Mouse (Mus musculus) layer of hippocampus, adult 8-10 months (tissue): ENCODE data around the gene Trim14. TPM values are rescaled to one million over a fixed set of nuclear protein-coding genes. Genes with fewer than 3 reads are reported as not detected.

ENCODE experiments used
- DNase-seq, 2 experiments: peaks; one replicate each; pipeline ENCODE4 v3.0.0; 2022; ENCODE audit warnings: low spot score in 2 of 2
- total RNA-seq, 4 experiments: library from RNA; stranded (reverse); gene quantifications; 2 replicates each; pipeline ENCODE4 v1.2.4; 2022

Trim14 gene
- total RNA-seq, 4 experiments from 2014 or later, result 0.89 to 2.3 (median 1.8) TPM

DNA sequence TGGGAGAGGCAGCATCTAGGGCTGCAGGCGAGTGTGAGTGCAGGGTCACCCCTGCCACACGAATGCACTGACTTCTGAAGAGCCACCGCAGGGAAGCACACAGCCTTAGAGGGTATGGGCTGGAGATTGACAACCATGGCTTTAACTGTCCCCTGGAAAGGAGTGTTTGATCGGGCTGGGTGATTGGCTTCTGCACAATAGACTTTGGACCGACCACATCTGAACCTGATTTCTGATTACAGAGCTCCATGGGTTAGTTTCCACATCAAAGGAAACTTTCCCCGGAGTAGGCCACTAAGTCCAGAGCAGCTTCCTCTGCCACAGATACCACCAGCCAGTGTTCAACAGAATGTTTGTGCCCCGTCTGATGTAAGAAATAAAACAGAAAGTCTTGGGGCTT lies 6.2 kb downstream of the Trim14 start:
- no peak for DNase-seq

- no peak for DNase-seq
These were observed 8.4 kb downstream of the Trim14 start for GRCm38 (mm10) chr4:46527558-46527926.

DNA sequence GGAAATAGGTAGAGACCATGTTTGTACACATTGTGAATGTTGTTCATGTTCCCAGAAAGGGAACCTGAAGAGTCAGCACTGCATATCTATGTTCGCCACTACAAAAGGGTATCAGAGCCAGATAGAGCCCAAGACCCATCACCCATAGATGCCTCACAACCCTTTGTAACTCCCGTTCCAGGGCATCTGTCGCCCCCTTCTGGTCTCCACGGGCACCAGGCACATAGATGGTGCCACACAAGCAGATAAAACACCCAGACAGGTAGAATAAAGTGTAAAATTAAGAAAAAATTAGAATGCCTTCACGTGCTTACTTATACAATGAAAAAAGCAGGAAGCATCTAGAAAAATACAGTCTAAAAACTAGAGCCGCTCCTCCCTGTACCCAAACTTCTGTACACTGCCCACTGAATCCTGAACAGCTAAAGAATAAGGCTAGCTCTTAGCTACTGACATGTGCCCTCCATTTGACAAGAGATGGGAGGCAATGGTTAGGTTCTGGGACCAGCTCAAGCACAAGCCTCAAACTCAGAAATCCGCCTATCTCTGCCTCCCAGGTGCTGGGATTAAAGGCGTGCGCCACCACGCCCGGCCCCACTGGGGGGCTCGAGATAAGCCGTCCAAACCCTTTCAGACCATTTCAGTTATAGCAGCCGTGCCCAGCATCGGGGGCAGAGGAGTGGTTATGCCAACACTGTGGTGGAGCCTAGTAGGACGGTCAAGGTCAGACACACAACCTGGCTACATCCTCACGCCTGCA lies 9.0 kb downstream of the Trim14 start:
- no peak for DNase-seq

- DNase-seq, result no peak
These were observed 9.7 kb downstream of the Trim14 start for GRCm38 (mm10) chr4:46526226-46526625.

DNA sequence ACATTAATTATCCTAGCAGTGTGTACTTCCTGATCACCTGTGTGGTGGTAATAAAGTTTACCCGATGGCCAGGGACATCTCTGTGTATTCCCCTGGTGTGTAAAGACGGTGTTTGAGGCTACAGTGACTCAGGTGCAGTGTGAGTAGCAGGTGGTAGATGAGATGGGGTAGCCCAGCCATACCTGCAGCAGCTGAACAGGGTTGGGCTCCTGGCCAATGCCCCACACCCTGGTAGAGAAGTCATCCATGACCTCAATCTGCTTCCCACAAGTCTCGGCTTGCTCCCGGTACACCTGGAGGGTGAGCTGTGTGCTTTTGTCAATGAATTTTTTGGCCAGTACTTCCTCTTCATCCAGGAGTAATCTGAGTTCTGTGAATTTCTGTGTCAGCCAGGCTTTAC lies 12.6 kb downstream of the Trim14 start:
- DNase-seq, result no peak

DNA sequence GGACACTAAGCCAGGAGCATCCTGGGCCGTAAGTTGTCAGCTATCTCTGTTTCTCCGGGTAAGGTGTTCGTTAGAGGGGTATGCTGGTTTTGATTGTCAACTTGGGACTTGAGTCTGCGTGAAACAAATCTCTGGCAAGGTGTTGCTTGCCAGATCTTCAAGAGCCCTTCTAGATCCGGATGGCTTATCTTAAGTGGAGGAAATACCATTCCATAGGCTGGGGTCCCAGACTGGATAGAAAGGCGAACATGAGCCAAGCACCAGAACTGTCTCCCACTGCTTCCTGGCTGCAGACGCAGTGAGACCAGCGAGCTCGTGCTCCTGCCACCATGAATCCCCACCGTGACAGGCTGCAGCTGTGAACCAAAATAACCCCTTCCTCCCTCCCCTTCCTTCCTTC lies 14.5 kb downstream of the Trim14 start:
- DNase-seq, result no peak

DNA sequence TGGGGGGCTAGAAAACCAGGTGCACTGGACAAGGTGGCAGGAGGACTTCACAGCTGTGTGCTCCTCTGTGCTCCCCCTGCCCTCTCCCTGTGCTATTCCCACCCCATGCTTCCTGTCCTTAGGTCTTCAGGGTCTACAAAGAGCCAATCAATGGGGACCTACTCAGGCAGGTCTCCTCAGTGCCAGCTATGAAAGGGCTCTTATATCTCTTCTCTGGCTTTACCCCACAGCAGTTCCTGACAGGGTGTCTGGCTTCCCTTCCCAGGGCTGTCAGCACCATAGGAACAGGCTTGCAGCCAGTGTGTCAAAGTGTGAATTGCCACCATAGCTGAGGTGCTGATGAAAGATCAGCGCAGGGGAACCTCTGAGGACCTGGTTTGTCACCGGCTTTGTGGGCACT lies 15.4 kb downstream of the Trim14 start:
- DNase-seq, result no peak

GRCm38 (mm10) chr4:46507736-46508460 lies 28.0 kb downstream of the Trim14 start:
- peak in 1 of 2 experiments; percentile 67 for DNase-seq

GRCm38 (mm10) chr4:46506801-46507610 lies 28.9 kb downstream of the Trim14 start:
- DNase-seq, result peak; percentile 92 to 94

DNA sequence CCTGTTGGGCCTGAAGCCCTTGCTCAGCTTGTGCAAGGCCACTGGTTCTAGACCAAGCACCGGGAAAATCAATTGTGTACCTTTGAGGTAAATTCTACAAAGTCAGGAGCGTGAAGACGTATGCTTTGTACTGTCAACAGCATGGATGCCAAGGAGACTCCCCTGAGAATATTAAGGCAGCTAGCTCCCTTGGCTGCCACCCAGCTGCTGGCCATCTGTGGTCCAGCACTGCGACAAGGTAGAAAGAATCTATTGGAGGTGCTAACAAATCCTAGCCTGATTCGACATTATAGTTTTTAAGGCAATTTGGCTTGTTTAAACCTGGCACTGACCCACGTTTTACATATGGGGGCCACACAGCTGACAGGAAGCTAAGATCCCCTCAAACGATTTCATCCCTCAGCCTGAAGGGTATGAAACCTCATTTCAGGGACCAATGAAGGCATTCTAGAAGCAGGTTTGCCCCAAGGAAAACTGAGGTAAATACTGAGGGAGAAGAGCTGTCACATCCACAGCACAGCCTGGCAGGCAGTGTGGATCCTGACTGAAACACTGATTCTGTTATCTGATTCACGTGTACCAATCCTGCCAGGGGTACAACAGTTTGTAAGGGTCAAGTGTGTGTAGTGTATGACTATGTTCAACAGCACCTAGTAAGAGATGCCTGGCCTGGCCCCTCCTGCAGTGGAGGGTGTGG lies 30.4 kb downstream of the Trim14 start:
- no peak for DNase-seq

DNA sequence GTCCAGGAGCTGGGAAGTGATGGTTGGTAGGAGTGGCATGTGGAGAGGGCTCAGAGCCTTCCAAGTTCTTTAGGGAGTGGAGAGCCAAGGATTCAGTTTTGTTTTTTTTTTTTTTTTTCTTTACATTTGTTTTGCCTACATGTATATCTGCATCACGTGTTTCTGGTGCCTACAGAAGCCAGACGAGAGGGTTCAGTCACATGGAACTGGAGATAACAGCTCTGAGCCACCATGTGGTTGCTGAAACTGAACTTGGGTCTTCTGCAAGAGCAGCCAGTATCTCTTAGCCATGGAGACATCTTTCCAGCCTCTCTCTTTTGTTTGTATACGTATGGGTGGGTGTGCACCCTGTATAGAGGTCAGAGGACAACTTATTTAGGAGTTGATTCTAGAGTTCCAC lies 32.1 kb downstream of the Trim14 start:
- DNase-seq, result no peak

- DNase-seq, result no peak
These were observed 33.1 kb downstream of the Trim14 start for GRCm38 (mm10) chr4:46502606-46503502.

GRCm38 (mm10) chr4:46498976-46499375 lies 37.0 kb downstream of the Trim14 start:
- peak in 1 of 2 experiments; percentile 33 for DNase-seq

DNA sequence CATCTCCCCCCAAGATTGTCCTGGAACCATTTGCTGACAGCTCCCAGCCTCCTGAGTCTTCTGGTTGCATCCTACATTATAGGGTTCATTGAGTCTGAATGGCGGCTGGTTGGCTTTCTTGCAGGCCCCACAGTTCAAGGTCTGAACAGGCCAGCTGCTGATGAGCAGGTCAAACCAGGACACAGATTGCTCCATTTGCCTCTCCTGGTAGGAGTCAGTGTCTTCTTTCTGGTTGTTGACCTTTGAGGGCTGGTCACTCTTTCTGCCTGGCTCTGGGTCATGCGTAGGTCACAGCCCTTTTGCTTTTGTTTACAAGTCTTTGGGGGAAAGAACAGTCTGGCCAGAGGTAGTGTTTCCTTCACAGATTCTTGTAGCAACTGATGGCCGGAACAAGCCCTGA lies 37.4 kb downstream of the Trim14 start:
- no peak for DNase-seq

- DNase-seq, result peak in 1 of 2 experiments; percentile 54
These were observed 38.6 kb downstream of the Trim14 start for GRCm38 (mm10) chr4:46497286-46497892.

- no peak for DNase-seq
These were observed 40.4 kb downstream of the Trim14 start for GRCm38 (mm10) chr4:46495543-46495942.

DNA sequence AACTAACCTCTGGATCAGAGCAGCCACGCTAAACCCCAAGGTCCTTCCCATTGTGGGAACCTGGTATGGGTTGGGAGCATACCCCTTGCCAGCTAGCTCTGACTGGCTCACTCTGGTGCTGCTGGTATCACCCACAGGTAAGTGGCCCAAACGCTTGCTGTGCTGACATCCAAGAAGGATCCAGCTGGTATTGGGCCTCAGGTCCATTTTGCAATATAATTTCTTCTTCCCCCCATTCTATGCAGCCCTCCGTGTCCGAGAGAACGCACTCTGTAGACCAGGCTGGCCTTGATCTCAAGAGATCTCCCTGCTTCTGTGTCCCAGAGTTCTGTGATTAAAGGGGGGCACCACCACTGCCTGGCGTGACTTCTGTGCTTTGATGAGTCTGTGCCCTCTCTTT lies 42.9 kb downstream of the Trim14 start:
- no peak for DNase-seq

GRCm38 (mm10) chr4:46489028-46489925 lies 46.7 kb downstream of the Trim14 start, which contains the start of gene Nans:
Gene Nans (plus strand): TSS chr4:46489248.
- peak; percentile 88 to 89 for DNase-seq

- peak in 1 of 2 experiments; percentile 19 for DNase-seq
These were observed 48.6 kb downstream of the Trim14 start for GRCm38 (mm10) chr4:46487348-46487747.
